24 mouse cellular contexts compared by ENCODE assay signal in the genomic region with DNA sequence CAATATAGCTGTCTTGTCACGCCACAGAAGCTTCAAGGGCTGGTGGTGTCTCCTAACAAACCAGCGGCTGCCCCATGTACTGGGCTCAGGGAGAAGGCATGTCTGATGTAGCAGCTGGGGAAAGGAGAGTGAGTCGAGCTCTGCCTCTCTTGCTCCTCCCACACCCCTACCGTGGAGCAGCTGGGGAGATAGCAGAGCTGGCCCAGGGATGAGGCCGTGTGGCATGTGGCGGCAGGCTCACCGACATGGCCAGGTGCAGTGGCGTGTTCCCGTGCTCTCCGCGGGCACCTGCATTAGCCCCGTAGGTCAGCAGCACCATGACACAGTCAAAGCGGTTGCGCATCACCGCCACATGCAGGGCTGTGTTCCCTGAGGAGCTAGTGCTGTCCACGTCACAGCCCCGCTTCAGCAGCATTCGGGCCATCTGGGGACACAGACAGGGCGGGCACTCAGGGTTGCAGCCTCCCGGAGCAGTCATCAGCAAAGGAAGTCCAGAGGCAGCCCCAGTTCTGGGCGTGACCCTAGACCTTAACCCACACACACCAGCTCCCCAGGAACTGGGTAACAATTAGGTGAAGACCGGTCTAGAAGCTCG. TPM values are rescaled to one million over a fixed set of nuclear protein-coding genes. Genes with fewer than 3 reads are reported as not detected.
DNase-seq lines count a peak whose midpoint lies in the region; ATAC-seq and TF ChIP-seq lines count a peak whose summit lies in the region.
"Had no signal": no experiment of that assay in that cellular context is flagged by ENCODE, and none has a peak within 500 bp of the region (broad histone marks: within the 10 kb centered on the region; RNA-seq: fewer than 3 reads in every experiment).

No protein-coding gene starts in this region.

- H3ac ChIP-seq in myocyte (ENCODE audit: control insufficient read depth, insufficient read length): no peak overlapping the region

- H3K9me3 ChIP-seq in hindbrain, embryonic 12.5 days (replicated peaks): no peaks in the 10 kb centered on the region
- H3K9me3 ChIP-seq in hindbrain, embryonic 14.5 days (ENCODE audit: control insufficient read depth, low read length): no peaks in the 10 kb centered on the region
- no peaks in the 10 kb centered on the region for H3K9me3 ChIP-seq in stomach, embryonic 16.5 days (replicated peaks; ENCODE audit: control insufficient read depth, low read length)
- no peaks in the 10 kb centered on the region for H3K9me3 ChIP-seq in stomach, postnatal 0 days (ENCODE audit: control insufficient read depth, low read length)
- H3K9me3 ChIP-seq: forebrain, embryonic 10.5 days; G1E; heart, embryonic 10.5 days; heart, embryonic 15.5 days; hindbrain, embryonic 10.5 days had no signal

- no peak overlapping the region for H3K27ac ChIP-seq in hindbrain, embryonic 12.5 days
- no peak overlapping the region for H3K27ac ChIP-seq in hindbrain, embryonic 14.5 days
- H3K27ac ChIP-seq in stomach, embryonic 16.5 days (ENCODE audit: low read length): no peak overlapping the region
- no peak overlapping the region for H3K27ac ChIP-seq in stomach, postnatal 0 days (replicated peaks)
- H3K27ac ChIP-seq: forebrain, embryonic 10.5 days; heart, embryonic 10.5 days; heart, embryonic 15.5 days; hindbrain, embryonic 10.5 days had no signal

- 78% methylated on average over 23 of the region's 23 CpGs for WGBS in hindbrain, embryonic 12.5 days
- 74% methylated on average over 23 of the region's 23 CpGs for WGBS in hindbrain, embryonic 14.5 days
- 74% methylated on average over 23 of the region's 23 CpGs for WGBS in stomach, embryonic 16.5 days
- WGBS in stomach, postnatal 0 days: 75% methylated on average over 23 of the region's 23 CpGs

- H3K4me2 ChIP-seq in hindbrain, embryonic 12.5 days (replicated peaks): no peak overlapping the region
- no peak overlapping the region for H3K4me2 ChIP-seq in hindbrain, embryonic 14.5 days (replicated peaks)
- H3K4me2 ChIP-seq in stomach, embryonic 16.5 days (ENCODE audit: low read depth, low read length): no peak overlapping the region
- no peak overlapping the region for H3K4me2 ChIP-seq in stomach, postnatal 0 days (replicated peaks; ENCODE audit: low read depth)
- no peak overlapping the region for H3K4me2 ChIP-seq in myocyte (ENCODE audit: low read depth)
- H3K4me2 ChIP-seq: heart, embryonic 15.5 days had no signal

- TF ChIP-seq POLR2A in myocyte (IDR thresholded peaks at IDR 0.05; ENCODE audit: insufficient read length, low read depth): no peak

- TF ChIP-seq EP300 in stomach, postnatal 0 days (optimal IDR thresholded peaks at IDR 0.05): no peak

- H3K27me3 ChIP-seq in hindbrain, embryonic 12.5 days: no peaks in the 10 kb centered on the region
- no peaks in the 10 kb centered on the region for H3K27me3 ChIP-seq in hindbrain, embryonic 14.5 days (ENCODE audit: control insufficient read depth, insufficient read depth, low read length)
- no peaks in the 10 kb centered on the region for H3K27me3 ChIP-seq in stomach, embryonic 16.5 days (ENCODE audit: control insufficient read depth, insufficient read depth, low read length)
- H3K27me3 ChIP-seq in stomach, postnatal 0 days (ENCODE audit: control insufficient read depth, insufficient read depth, low read length): no peaks in the 10 kb centered on the region
- H3K27me3 ChIP-seq in myocyte (ENCODE audit: control insufficient read depth, insufficient read depth, insufficient read length): no peaks in the 10 kb centered on the region
- H3K27me3 ChIP-seq: heart, embryonic 15.5 days had no signal

- H3K79me2 ChIP-seq in myocyte (ENCODE audit: control insufficient read depth, insufficient read depth): no peaks in the 10 kb centered on the region

- no peak for DNase-seq in frontal cortex, adult 2 months (ENCODE audit: extremely low spot score in 1 of 2, low spot score in 1 of 2)
- DNase-seq in hindbrain, embryonic 14.5 days (ENCODE audit: low spot score): no peak
- DNase-seq in stomach, postnatal 0 days (ENCODE audit: low spot score): no peak
- no peak for DNase-seq in urinary bladder, adult 18-20 months (ENCODE audit: low spot score in 2 of 2)
- DNase-seq: adrenal gland, postnatal 25 days; cerebellum, adult 18-20 months; cerebellum, adult 9-11 months; cerebellum, postnatal 36 days; gastrocnemius, postnatal 10 days; kidney, adult 18-20 months had no signal

- peaks cover 39% of the 10 kb centered on the region for H3K36me3 ChIP-seq in hindbrain, embryonic 12.5 days
- peaks cover 18% of the 10 kb centered on the region; the same call in 1 of the 2 replicates for H3K36me3 ChIP-seq in hindbrain, embryonic 14.5 days (replicated peaks; ENCODE audit: control insufficient read depth, insufficient read depth)
- no peaks in the 10 kb centered on the region for H3K36me3 ChIP-seq in stomach, embryonic 16.5 days (ENCODE audit: control insufficient read depth, insufficient read depth, low read length)
- no peaks in the 10 kb centered on the region; the same call in 1 of the 2 replicates for H3K36me3 ChIP-seq in stomach, postnatal 0 days (ENCODE audit: control insufficient read depth, insufficient read depth, low read length)
- peaks cover 9% of the 10 kb centered on the region for H3K36me3 ChIP-seq in myocyte (ENCODE audit: control insufficient read depth, insufficient read depth)

- ATAC-seq in frontal cortex, adult (ENCODE audit: low TSS enrichment): peak; percentile 52; the same call in 1 of the 2 replicates
- peak; percentile 29; the same call in 1 of the 2 replicates for ATAC-seq in hindbrain, embryonic 12.5 days (ENCODE audit: low FRiP score)
- ATAC-seq in hindbrain, embryonic 14.5 days (ENCODE audit: low FRiP score): no peak
- ATAC-seq in stomach, embryonic 16.5 days (ENCODE audit: insufficient read depth, low FRiP score): 0 out of 2 replicates have a peak, but pooled peaks have one; percentile 21
- ATAC-seq in stomach, postnatal 0 days (ENCODE audit: low FRiP score, low TSS enrichment): no peak
- ATAC-seq: activated CD4-positive, CD25-positive, alpha-beta regulatory T cell, adult 4 months; forebrain, embryonic 14.5 days; hindbrain, embryonic 16.5 days; inflammation-experienced regulatory T-cells, adult 6 months had no signal

- no peak overlapping the region for H3K4me3 ChIP-seq in hindbrain, embryonic 12.5 days
- no peak overlapping the region for H3K4me3 ChIP-seq in hindbrain, embryonic 14.5 days (replicated peaks; ENCODE audit: low read length)
- H3K4me3 ChIP-seq in stomach, embryonic 16.5 days (replicated peaks; ENCODE audit: low read length): no peak overlapping the region
- no peak overlapping the region for H3K4me3 ChIP-seq in stomach, postnatal 0 days (ENCODE audit: low read depth, low read length)
- H3K4me3 ChIP-seq in myocyte: no peak overlapping the region
- H3K4me3 ChIP-seq: erythroblast, embryonic 14.5 days; forebrain, embryonic 10.5 days; heart, embryonic 10.5 days; heart, embryonic 15.5 days; hindbrain, embryonic 10.5 days had no signal

- H3K4me1 ChIP-seq in hindbrain, embryonic 12.5 days: no peaks in the 10 kb centered on the region
- no peaks in the 10 kb centered on the region for H3K4me1 ChIP-seq in hindbrain, embryonic 14.5 days (replicated peaks; ENCODE audit: control insufficient read depth, insufficient read depth, low read length)
- no peaks in the 10 kb centered on the region for H3K4me1 ChIP-seq in stomach, embryonic 16.5 days (ENCODE audit: control insufficient read depth, insufficient read depth, low read length)
- H3K4me1 ChIP-seq in stomach, postnatal 0 days (replicated peaks; ENCODE audit: control insufficient read depth, insufficient read depth): no peaks in the 10 kb centered on the region
- H3K4me1 ChIP-seq: forebrain, embryonic 10.5 days; heart, embryonic 15.5 days had no signal

- no peak for TF ChIP-seq CTCF in stomach, postnatal 0 days (IDR thresholded peaks at IDR 0.05; ENCODE audit: low read depth)

- no peak overlapping the region for H3K9ac ChIP-seq in hindbrain, embryonic 12.5 days
- no peak overlapping the region for H3K9ac ChIP-seq in hindbrain, embryonic 14.5 days
- no peak overlapping the region for H3K9ac ChIP-seq in stomach, embryonic 16.5 days (ENCODE audit: low read length)
- no peak overlapping the region for H3K9ac ChIP-seq in stomach, postnatal 0 days (ENCODE audit: low read length)
- H3K9ac ChIP-seq: heart, embryonic 15.5 days had no signal

RNA-seq across cellular contexts. Expression of a gene that starts 20.8 kb away (rescaled TPM):
- 12.6 and 16.6 TPM in 2 replicates for polyA plus RNA-seq in frontal cortex, adult 2 months (2012; rRNA removed)
- polyA plus RNA-seq in hindbrain, embryonic 12.5 days (2016; fragmentation: Nextera tagmentation; extraction: Ambion mirVana): 0.92 and 4.1 TPM in 2 replicates
- polyA plus RNA-seq in hindbrain, embryonic 14.5 days (2014; fragmentation: Nextera tagmentation; extraction: Ambion mirVana): 2.3 and 2.6 TPM in 2 replicates
- polyA plus RNA-seq in stomach, embryonic 16.5 days (2015; fragmentation: Nextera tagmentation; extraction: Ambion mirVana): 7.1 and 7.3 TPM in 2 replicates
- 4.1 and 4.9 TPM in 2 replicates for polyA plus RNA-seq in stomach, postnatal 0 days (2015; fragmentation: Nextera tagmentation; extraction: Ambion mirVana)
- polyA plus RNA-seq in myocyte (2012; fragmentation: generic; extraction: Trizol): 1.7 TPM
- polyA plus RNA-seq: erythroblast, embryonic 14.5 days; G1E had no signal

RNA-seq across cellular contexts. Expression of a gene that starts 22.1 kb away (rescaled TPM):
- polyA plus RNA-seq in frontal cortex, adult 2 months (2012; rRNA removed): 31.8 and 32.9 TPM in 2 replicates
- polyA plus RNA-seq in hindbrain, embryonic 12.5 days (2016; fragmentation: Nextera tagmentation; extraction: Ambion mirVana): 36.5 and 38.9 TPM in 2 replicates
- polyA plus RNA-seq in hindbrain, embryonic 14.5 days (2014; fragmentation: Nextera tagmentation; extraction: Ambion mirVana): 21.2 and 22.9 TPM in 2 replicates
- polyA plus RNA-seq in stomach, embryonic 16.5 days (2015; fragmentation: Nextera tagmentation; extraction: Ambion mirVana): 15.6 and 20.9 TPM in 2 replicates
- polyA plus RNA-seq in stomach, postnatal 0 days (2015; fragmentation: Nextera tagmentation; extraction: Ambion mirVana): 8.8 and 9.4 TPM in 2 replicates
- polyA plus RNA-seq in myocyte (2012; fragmentation: generic; extraction: Trizol): 36.3 TPM

RNA-seq across cellular contexts. Expression of a gene that starts 40.3 kb away (rescaled TPM):
- 0.62 and 1.1 TPM in 2 replicates for polyA plus RNA-seq in frontal cortex, adult 2 months (2012; rRNA removed)
- 1.4 and 1.5 TPM in 2 replicates for polyA plus RNA-seq in hindbrain, embryonic 12.5 days (2016; fragmentation: Nextera tagmentation; extraction: Ambion mirVana)
- 1.1 TPM in 2 replicates for polyA plus RNA-seq in hindbrain, embryonic 14.5 days (2014; fragmentation: Nextera tagmentation; extraction: Ambion mirVana)
- 5.2 and 6.2 TPM in 2 replicates for polyA plus RNA-seq in stomach, embryonic 16.5 days (2015; fragmentation: Nextera tagmentation; extraction: Ambion mirVana)
- 11.4 and 11.9 TPM in 2 replicates for polyA plus RNA-seq in stomach, postnatal 0 days (2015; fragmentation: Nextera tagmentation; extraction: Ambion mirVana)
- polyA plus RNA-seq in myocyte (2012; fragmentation: generic; extraction: Trizol): 15.6 TPM

RNA-seq across cellular contexts. Expression of a gene that starts 51.6 kb away (rescaled TPM):
- polyA plus RNA-seq in frontal cortex, adult 2 months (2012; rRNA removed): 0.06 TPM in 1 of 2 replicates, not detected in the other
- polyA plus RNA-seq in hindbrain, embryonic 12.5 days (2016; fragmentation: Nextera tagmentation; extraction: Ambion mirVana): 0.36 and 0.66 TPM in 2 replicates
- polyA plus RNA-seq in hindbrain, embryonic 14.5 days (2014; fragmentation: Nextera tagmentation; extraction: Ambion mirVana): 0.90 and 1.2 TPM in 2 replicates
- polyA plus RNA-seq in stomach, embryonic 16.5 days (2015; fragmentation: Nextera tagmentation; extraction: Ambion mirVana): 0.15 TPM in 1 of 2 replicates, not detected in the other
- polyA plus RNA-seq in stomach, postnatal 0 days (2015; fragmentation: Nextera tagmentation; extraction: Ambion mirVana): 0.10 and 0.12 TPM in 2 replicates
- 0.25 TPM for polyA plus RNA-seq in myocyte (2012; fragmentation: generic; extraction: Trizol)
- polyA plus RNA-seq: activated CD4-positive, CD25-positive, alpha-beta regulatory T cell, adult 4 months; erythroblast, embryonic 14.5 days; forebrain, embryonic 10.5 days; G1E; inflammation-experienced regulatory T-cells, adult 6 months had no signal

Comparison
In these comparisons a context has a peak if more than half of its experiments do, and no peak if none do; other contexts are left out.
1. ATAC-seq: peak in frontal cortex, adult (single experiment), hindbrain, embryonic 12.5 days (single experiment) and stomach, embryonic 16.5 days (single experiment); none in hindbrain, embryonic 14.5 days (single experiment) and stomach, postnatal 0 days (single experiment).